Mouse (Mus musculus) hindbrain, embryonic 16.5 days (tissue): ENCODE data around the gene Cep128. TPM values are rescaled to one million over a fixed set of nuclear protein-coding genes. Genes with fewer than 3 reads are reported as not detected.
A peak's percentile ranks its signal among the peaks of the same experiment; 100 is the strongest.

ENCODE experiments used
- ATAC-seq: fragments of 200-750 bp; cut with Nextera tagmentation; 2 replicates; pipeline ENCODE4 v1.8.0; 2017; ENCODE audit warnings: moderate TSS enrichment, moderate library complexity
- H3K27ac ChIP-seq: fragments of 300-500 bp; sonication (generic); 2 replicates; pipeline ENCODE4 v1.5.1; 2014; ENCODE audit warnings: low read depth, mild to moderate bottlenecking, control low read depth, low read length, moderate library complexity
- H3K27me3 ChIP-seq: fragments of 300-500 bp; sonication (generic); replicated peaks from 2 replicates; pipeline ENCODE4 v1.6.1; 2014; ENCODE audit warnings: low read length; ENCODE audit not compliant: control insufficient read depth, insufficient read depth
- H3K36me3 ChIP-seq: fragments of 300-500 bp; sonication (generic); 2 replicates; pipeline ENCODE4 v1.6.1; 2014; ENCODE audit warnings: mild to moderate bottlenecking, low read length, moderate library complexity, mixed read lengths; ENCODE audit not compliant: control insufficient read depth, insufficient read depth
- H3K4me1 ChIP-seq: fragments of 300-500 bp; sonication (generic); 2 replicates; pipeline ENCODE4 v1.6.1; 2014; ENCODE audit warnings: low read depth, low read length; ENCODE audit not compliant: control insufficient read depth, insufficient read depth
- H3K4me2 ChIP-seq: fragments of 300-500 bp; sonication (generic); 2 replicates; pipeline ENCODE4 v1.6.1; 2014; ENCODE audit warnings: mild to moderate bottlenecking, low read length, control low read depth, moderate library complexity
- H3K4me3 ChIP-seq: fragments of 300-500 bp; sonication (generic); 2 replicates; pipeline ENCODE4 v1.5.1; 2014; ENCODE audit warnings: mild to moderate bottlenecking, low read length, control low read depth, moderate library complexity
- H3K9ac ChIP-seq: fragments of 300-500 bp; sonication (generic); 2 replicates; pipeline ENCODE4 v1.6.1; 2014; ENCODE audit warnings: low read depth, mild to moderate bottlenecking, control low read depth, low read length, moderate library complexity
- H3K9me3 ChIP-seq: fragments of 300-500 bp; sonication (generic); 2 replicates; pipeline ENCODE4 v1.6.1; 2014; ENCODE audit warnings: mild to moderate bottlenecking, low read length, moderate library complexity; ENCODE audit not compliant: control insufficient read depth
- WGBS: fragments of 180-500 bp; shearing (Covaris S2); extraction: QIAGEN DNeasy Blood & Tissue Kit; methylation state at CpG from one replicate; pipeline ENCODE4 v1.1.7; 2014; 5-methylcytosine and 5-hydroxymethylcytosine counted together
- polyA plus RNA-seq: library from polyadenylated mRNA; unstranded; fragments of >200 nt; fragmentation: Nextera tagmentation; extraction: Ambion mirVana; gene quantifications from 2 replicates; pipeline ENCODE4 v1.2.1, GENCODE M21; 2015

The Cep128 gene
- polyA plus RNA-seq, 1 experiment from 2014 or later = 4.7 TPM

DNA sequence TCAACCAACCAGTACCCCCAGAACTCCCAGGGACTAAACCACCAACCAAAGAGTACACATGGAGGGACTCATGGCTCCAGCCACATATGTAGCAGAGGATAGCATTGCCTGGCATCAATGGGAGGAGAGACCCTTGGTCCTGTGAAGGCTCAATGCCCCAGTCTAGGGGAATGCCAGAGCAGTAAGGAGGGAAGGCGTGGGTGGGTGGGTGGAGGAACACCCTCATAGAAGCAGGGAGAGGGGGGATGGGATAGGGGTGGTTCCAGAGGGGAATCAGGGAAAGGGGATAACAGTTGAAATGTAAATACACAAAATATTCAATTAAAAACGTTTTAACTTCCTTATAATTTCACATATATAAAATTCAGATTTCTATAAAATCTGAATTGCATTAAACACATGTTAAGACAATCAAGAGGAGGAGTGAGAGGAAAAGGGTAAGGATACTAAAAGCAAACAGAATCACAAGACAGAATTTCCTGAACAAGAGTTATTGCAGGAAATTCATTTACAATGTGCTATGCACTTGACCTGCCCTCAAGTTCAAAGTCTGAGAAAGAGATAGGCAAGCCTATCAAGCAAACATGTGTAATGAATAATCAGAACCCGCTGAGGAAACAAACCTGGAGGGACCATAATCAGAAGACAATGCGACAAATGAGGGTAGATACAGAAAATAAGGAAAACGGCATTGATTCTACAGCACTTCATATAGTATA lies 207.2 kb downstream of the Cep128 start:
- Histone ChIP-seq H3K4me2 (no peak overlapping the region), H3K36me3 (no peaks in the 10 kb centered on the region), H3K4me3 (no peak overlapping the region), H3K9me3 (no peaks in the 10 kb centered on the region), H3K9ac (no peak overlapping the region), H3K27ac (no peak overlapping the region), H3K4me1 (no peaks in the 10 kb centered on the region), H3K27me3 (no peaks in the 10 kb centered on the region)
- WGBS = 78% methylated on average over 5 of the region's 5 CpGs
- no peak for ATAC-seq

DNA sequence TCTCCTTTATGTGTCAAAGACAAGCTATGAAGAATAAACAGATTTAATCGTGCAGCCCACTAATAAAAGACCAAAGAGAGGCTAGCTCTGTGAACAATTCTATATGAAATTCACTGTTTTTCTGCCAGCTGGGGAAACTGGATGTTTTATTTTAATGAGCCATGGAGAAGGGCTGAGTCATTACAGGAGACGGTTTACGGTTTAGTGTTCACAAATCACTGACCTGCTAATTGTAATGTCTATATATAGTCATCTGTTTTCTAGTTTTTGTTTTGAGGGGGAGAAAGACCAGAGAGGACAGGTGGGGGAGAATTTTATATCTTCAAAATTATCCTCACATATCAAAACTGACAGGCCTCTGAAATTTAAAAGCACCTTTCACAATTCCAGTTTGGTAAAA lies 212.6 kb downstream of the Cep128 start:
- no peaks in the 10 kb centered on the region for H3K27me3 ChIP-seq
- H3K4me2 ChIP-seq = no peak overlapping the region
- H3K27ac ChIP-seq = no peak overlapping the region
- no peak for ATAC-seq
- H3K9ac ChIP-seq = no peak overlapping the region
- H3K4me1 ChIP-seq = no peaks in the 10 kb centered on the region
- 74% methylated on average over 3 of the region's 3 CpGs for WGBS
- no peaks in the 10 kb centered on the region for H3K9me3 ChIP-seq
- no peaks in the 10 kb centered on the region for H3K36me3 ChIP-seq
- no peak overlapping the region for H3K4me3 ChIP-seq

DNA sequence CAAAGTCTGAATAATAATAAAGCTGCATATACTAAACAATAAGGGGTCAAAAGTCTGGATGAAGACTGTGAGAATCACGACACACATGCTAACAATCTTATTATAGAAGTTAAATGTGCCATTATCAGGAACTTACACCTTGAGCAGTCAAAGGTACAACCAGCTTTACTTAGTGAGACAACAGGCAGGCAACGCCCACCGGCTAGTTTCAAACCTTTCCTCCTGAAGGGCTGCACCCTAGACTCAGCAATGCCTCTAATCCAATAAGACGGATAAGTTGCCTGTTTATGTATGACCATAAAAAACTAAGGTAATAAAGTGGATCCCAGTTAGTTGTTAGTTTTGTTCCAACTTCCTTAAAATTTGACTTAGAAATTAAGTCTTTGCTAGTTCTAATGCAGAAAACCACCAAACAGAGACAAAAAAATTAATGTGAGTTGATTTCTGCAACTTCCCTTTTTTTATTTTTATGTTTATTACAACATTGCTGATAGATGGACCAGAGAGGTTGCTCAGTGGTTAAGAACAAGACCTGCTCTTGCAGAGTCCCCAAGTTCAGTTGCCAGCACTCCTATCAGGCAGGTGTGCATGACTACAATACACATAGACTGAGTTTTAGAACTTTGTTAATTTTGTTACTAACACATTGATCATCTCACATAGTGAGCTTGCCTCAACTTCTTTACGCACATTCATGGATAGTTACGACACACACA lies 223.0 kb downstream of the Cep128 start:
- H3K9me3 ChIP-seq = no peaks in the 10 kb centered on the region
- H3K27me3 ChIP-seq = no peaks in the 10 kb centered on the region
- H3K36me3 ChIP-seq = no peaks in the 10 kb centered on the region
- no peak overlapping the region for H3K4me3 ChIP-seq
- 91% methylated on average over 6 of the region's 6 CpGs for WGBS
- ATAC-seq = no peak
- no peak overlapping the region for H3K4me2 ChIP-seq
- no peak overlapping the region for H3K27ac ChIP-seq
- H3K4me1 ChIP-seq = no peaks in the 10 kb centered on the region
- no peak overlapping the region for H3K9ac ChIP-seq

DNA sequence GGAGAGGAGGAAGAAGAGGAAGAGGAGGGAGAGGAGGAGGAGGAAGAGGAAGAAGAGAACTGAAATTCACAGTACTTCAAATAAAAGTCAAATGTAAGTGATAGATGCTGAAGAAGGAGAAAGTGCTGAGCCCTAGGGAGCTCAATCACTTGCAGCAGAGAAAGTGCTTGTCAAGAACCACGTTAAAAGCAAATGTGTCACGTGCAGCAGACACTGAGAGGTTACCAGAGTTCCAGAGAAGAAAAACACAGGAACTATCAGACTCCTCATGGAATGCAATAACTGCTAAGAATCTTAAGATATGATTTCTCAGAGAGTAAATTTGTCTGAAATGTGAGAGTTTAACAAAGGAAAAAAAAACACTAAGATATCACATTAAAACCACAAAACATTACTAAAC lies 225.7 kb downstream of the Cep128 start:
- WGBS = 50% methylated on average over 2 of the region's 2 CpGs
- Histone ChIP-seq H3K9me3 (no peaks in the 10 kb centered on the region), H3K27ac (no peak overlapping the region), H3K27me3 (no peaks in the 10 kb centered on the region), H3K9ac (no peak overlapping the region), H3K36me3 (no peaks in the 10 kb centered on the region), H3K4me3 (no peak overlapping the region), H3K4me1 (no peaks in the 10 kb centered on the region), H3K4me2 (no peak overlapping the region)
- no peak for ATAC-seq

DNA sequence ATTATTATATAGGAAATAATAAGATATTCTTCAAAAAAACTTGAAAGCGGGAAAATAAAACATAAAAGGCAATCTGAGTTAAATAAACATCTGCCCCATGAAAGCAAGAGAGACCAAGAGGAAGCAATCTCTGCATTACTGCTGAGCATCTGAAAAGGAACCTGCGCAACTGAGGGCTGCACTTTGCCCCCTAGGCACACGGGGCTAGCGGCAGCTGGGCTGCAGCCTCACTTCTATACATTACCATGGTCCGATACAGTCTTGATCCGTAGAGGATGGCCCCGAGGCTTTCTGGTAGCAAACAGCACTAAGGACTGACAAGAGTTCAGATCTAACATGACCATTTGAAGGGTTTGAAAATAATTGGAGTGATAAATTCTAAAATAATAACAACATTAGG lies 230.2 kb downstream of the Cep128 start:
- Histone ChIP-seq H3K27ac (no peak overlapping the region), H3K9ac (no peak overlapping the region), H3K27me3 (no peaks in the 10 kb centered on the region), H3K4me3 (no peak overlapping the region), H3K4me2 (no peak overlapping the region), H3K9me3 (no peaks in the 10 kb centered on the region), H3K36me3 (no peaks in the 10 kb centered on the region), H3K4me1 (no peaks in the 10 kb centered on the region)
- WGBS = 78% methylated on average over 7 of the region's 7 CpGs
- ATAC-seq = no peak

DNA sequence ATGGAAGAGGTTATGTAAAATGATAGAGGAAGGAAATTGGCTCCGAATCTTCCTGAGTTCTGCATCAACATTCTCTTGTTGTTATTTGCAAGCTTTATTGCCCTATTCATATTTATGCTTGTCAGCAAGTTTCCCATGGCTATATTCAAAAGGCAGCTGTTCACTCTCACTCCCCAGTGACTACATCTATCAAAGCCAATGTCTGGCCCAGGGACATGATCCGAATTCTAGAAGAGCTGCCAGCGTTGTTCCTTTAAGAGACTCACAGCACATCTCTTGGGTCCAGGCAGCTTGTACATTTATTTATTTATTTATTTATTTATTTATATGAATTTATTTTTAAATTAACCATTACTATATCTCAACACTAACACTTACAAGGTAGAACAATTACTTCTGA lies 235.1 kb downstream of the Cep128 start:
- WGBS = 42% methylated on average over 3 of the region's 3 CpGs
- no peak overlapping the region for H3K4me3 ChIP-seq
- ATAC-seq = 0 out of 2 replicates have a peak, but pooled peaks have one; percentile 27

DNA sequence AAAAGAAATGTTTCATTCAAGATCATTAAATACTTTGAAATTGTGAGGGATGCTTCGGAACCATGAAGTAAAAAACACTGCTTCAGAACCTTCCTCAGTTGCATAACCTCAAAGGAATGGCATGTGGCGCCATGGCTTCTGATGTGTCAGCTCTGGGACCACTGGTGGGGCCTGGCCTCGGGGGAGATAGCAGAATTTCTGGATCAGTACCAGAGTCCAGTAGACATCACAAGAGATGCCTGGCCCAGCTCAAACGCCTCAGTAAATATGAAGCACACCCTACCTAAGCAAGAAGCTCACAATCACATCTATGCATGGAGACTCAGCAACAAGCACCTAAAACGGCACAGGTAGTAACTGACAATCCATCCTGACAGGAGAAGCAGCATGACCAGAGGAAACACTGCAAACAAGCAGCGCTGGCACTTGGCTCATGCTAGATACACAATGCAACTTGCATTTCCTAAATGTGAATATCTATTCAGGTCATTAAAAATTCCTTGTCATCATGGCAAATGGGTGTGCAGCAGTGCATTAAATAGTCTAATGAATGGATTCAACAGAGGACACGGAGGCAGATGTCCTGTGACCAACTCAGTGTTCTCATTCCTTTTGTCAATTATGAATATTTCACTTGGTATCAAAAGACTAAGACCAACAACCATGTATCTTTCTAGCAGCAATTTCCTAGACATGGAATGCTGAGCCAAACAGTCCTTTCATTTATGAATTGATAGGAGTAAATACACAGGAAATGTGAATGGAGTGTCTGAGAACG lies 249.3 kb downstream of the Cep128 start:
- Histone ChIP-seq H3K27me3 (no peaks in the 10 kb centered on the region), H3K4me1 (no peaks in the 10 kb centered on the region; the same call in 1 of the 2 replicates), H3K9me3 (no peaks in the 10 kb centered on the region), H3K4me3 (no peak overlapping the region), H3K36me3 (no peaks in the 10 kb centered on the region), H3K9ac (no peak overlapping the region), H3K4me2 (no peak overlapping the region), H3K27ac (no peak overlapping the region)
- ATAC-seq = no peak
- 78% methylated on average over 8 of the region's 8 CpGs for WGBS

More for the DNA sequence above, 235.1 kb downstream of the Cep128 start:
- Histone ChIP-seq H3K4me1 (no peaks in the 10 kb centered on the region), H3K9ac (no peak overlapping the region), H3K27me3 (no peaks in the 10 kb centered on the region), H3K36me3 (no peaks in the 10 kb centered on the region), H3K9me3 (no peaks in the 10 kb centered on the region), H3K27ac (no peak overlapping the region), H3K4me2 (no peak overlapping the region)

DNA sequence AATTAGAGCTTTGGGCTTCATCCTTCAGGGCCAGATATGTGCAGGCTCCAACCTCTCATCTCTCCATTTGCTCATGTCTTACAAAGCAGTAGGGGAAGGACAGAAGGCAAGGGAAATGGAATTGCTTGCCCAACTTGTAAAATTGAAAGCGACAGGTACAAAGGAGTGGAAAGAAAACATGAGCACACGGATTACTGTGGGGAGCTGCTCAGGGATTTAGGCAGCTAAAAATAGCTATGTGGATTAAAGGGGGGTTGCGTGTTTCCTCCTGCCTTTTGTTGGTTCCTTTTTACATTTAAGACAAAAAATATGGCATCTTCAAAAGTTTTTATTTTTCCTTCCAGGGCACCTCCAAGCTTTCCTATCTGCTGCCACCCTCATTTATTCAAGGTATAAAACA lies 269.2 kb downstream of the Cep128 start:
- no peaks in the 10 kb centered on the region for H3K4me1 ChIP-seq
- no peaks in the 10 kb centered on the region for H3K36me3 ChIP-seq
- no peak overlapping the region for H3K9ac ChIP-seq
- WGBS = 72% methylated on average over 3 of the region's 3 CpGs
- no peak for ATAC-seq
- no peak overlapping the region for H3K4me3 ChIP-seq
- no peaks in the 10 kb centered on the region for H3K9me3 ChIP-seq
- no peak overlapping the region for H3K27ac ChIP-seq
- H3K27me3 ChIP-seq = no peaks in the 10 kb centered on the region
- H3K4me2 ChIP-seq = no peak overlapping the region

DNA sequence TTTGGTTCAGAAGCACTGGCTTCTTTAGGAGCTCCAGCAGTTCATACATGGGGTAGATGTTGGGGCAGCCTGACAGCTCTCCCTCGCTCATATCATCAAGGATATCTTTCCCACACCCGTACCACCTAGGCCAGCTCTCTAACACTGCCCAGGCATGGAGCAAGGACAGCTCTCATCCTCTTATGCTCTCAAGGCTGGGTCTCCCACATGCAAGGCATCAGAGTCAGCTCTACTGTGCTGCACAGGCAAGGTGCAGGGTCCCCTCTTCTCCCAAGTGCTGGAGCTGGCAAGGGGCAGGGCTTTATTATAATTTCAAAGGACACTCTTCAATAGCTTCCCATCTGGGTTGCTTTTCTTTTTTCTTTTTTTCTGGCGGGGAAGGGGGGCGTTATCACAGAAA lies 280.9 kb downstream of the Cep128 start:
- Histone ChIP-seq H3K27ac (no peak overlapping the region), H3K4me2 (no peak overlapping the region), H3K4me3 (no peak overlapping the region), H3K36me3 (no peaks in the 10 kb centered on the region), H3K4me1 (no peaks in the 10 kb centered on the region), H3K9ac (no peak overlapping the region), H3K27me3 (no peaks in the 10 kb centered on the region), H3K9me3 (no peaks in the 10 kb centered on the region)
- 52% methylated on average over 4 of the region's 4 CpGs for WGBS
- no peak for ATAC-seq
